Mouse (Mus musculus): Measurements from ENCODE around the gene 6430548M08Rik.

DNA sequence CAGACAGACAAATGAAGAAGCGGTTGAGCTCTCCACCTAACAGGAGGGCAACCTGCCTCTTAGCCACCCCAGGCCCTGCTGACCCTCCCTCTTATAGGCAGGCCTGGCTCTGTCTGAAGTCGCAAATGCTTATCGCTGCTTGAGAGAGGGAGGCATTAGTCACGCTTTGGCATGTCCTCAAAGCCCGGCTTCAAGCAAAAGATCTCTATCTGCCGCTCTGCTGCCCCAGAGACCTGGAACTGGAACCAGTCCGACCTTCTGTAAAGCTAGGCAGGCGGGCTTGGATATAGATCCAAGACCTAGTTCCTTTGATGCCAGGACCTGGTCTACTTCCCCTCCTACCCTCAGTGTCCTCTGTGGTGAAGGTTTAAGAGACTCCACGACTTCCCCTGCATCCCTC lies 41.7 kb upstream of the 6430548M08Rik start:
- TF ChIP-seq CTCF (IDR thresholded peaks at IDR 0.05; ENCODE audit: low read depth, low read length) = no peak
- no peak for TF ChIP-seq POLR2A (IDR thresholded peaks at IDR 0.05; ENCODE audit: extremely low read depth, insufficient read depth, low read length)
